Mouse (Mus musculus) heart, embryonic 14.5 days (tissue): ENCODE measurements at regions not wholly inside any gene's neighbourhood (a gene's known extent, or its start where the extent isn't known, plus 50 kb on each side); places are given as distances from the start of the nearest gene placed in this dataset.

Source experiments
- ATAC-seq: fragments of 200-750 bp; cut with Nextera tagmentation; 2 replicates; pipeline ENCODE4 v1.8.0; 2017; ENCODE audit warnings: low read depth, moderate TSS enrichment; ENCODE audit not compliant: insufficient number of reproducible peaks, insufficient read depth, low FRiP score
- H3K27ac ChIP-seq, 2 experiments: fragments of 200-500 bp in 1 of 2; fragments of 300-500 bp in 1 of 2; sonication (generic) in 1 of 2; replicated peaks in 1 of 2; 2 replicates each; pipeline ENCODE4 v1.5.1; 2012 to 2014; ENCODE audit warnings: low read depth in 2 of 2, low read length in 2 of 2, control low read depth in 1 of 2, mild to moderate bottlenecking in 1 of 2, mixed read lengths in 1 of 2; ENCODE audit not compliant: control insufficient read depth in 1 of 2, insufficient read depth in 1 of 2
- H3K27me3 ChIP-seq: fragments of 300-500 bp; sonication (generic); 2 replicates; pipeline ENCODE4 v1.6.1; 2014; ENCODE audit warnings: mild to moderate bottlenecking, low read length, control low read depth; ENCODE audit not compliant: control insufficient read depth, insufficient read depth
- H3K36me3 ChIP-seq: fragments of 300-500 bp; sonication (generic); 2 replicates; pipeline ENCODE4 v1.6.1; 2014; ENCODE audit warnings: mild to moderate bottlenecking, control low read depth, low read length, mixed read lengths; ENCODE audit not compliant: control insufficient read depth, insufficient read depth
- H3K4me1 ChIP-seq, 2 experiments: fragments of 200-500 bp in 1 of 2; fragments of 300-500 bp in 1 of 2; sonication (generic) in 1 of 2; 2 replicates each; pipeline ENCODE4 v1.6.1; 2012 to 2014; ENCODE audit warnings: low read length in 2 of 2, control low read depth in 1 of 2, mixed read lengths in 1 of 2; ENCODE audit not compliant: control insufficient read depth in 2 of 2, insufficient read depth in 2 of 2
- H3K4me2 ChIP-seq: fragments of 300-500 bp; sonication (generic); 2 replicates; pipeline ENCODE4 v1.6.1; 2014; ENCODE audit warnings: mild to moderate bottlenecking, low read length
- H3K4me3 ChIP-seq, 2 experiments: fragments of 200-500 bp in 1 of 2; fragments of 300-500 bp in 1 of 2; sonication (generic) in 1 of 2; 2 replicates each; pipeline ENCODE4 v1.5.1; 2012 to 2014; ENCODE audit warnings: low read length in 2 of 2, mild to moderate bottlenecking in 2 of 2, control low read depth in 1 of 2, low read depth in 1 of 2, moderate library complexity in 1 of 2; ENCODE audit not compliant: control insufficient read depth in 1 of 2, insufficient read depth in 1 of 2
- H3K9ac ChIP-seq: fragments of 300-500 bp; sonication (generic); 2 replicates; pipeline ENCODE4 v1.6.1; 2014; ENCODE audit warnings: mild to moderate bottlenecking, low read length
- H3K9me3 ChIP-seq: fragments of 300-500 bp; sonication (generic); 2 replicates; pipeline ENCODE4 v1.6.1; 2016; ENCODE audit warnings: low read length, control low read depth; ENCODE audit not compliant: control insufficient read depth
- WGBS: fragments of 180-500 bp; shearing (Covaris S2); extraction: QIAGEN DNeasy Blood & Tissue Kit; methylation state at CpG from one replicate; pipeline ENCODE4 v1.1.7; 2014; 5-methylcytosine and 5-hydroxymethylcytosine counted together

GRCm38 (mm10) chr16:78229013-78229412, 72.3 kb upstream of the Cxadr start:
- H3K4me1 ChIP-seq, result no peaks in the 10 kb centered on the region
- no peaks in the 10 kb centered on the region for H3K27me3 ChIP-seq
- no peak overlapping the region for H3K4me2 ChIP-seq
- ATAC-seq, result no peak
- H3K9me3 ChIP-seq, result peaks cover 7% of the 10 kb centered on the region; the same call in 1 of the 2 replicates
- H3K36me3 ChIP-seq, result no peaks in the 10 kb centered on the region
- WGBS, result 66% methylated on average over 4 of the region's 4 CpGs
- no peak overlapping the region for H3K27ac ChIP-seq
- H3K4me3 ChIP-seq, result no peak overlapping the region
- no peak overlapping the region for H3K9ac ChIP-seq

DNA sequence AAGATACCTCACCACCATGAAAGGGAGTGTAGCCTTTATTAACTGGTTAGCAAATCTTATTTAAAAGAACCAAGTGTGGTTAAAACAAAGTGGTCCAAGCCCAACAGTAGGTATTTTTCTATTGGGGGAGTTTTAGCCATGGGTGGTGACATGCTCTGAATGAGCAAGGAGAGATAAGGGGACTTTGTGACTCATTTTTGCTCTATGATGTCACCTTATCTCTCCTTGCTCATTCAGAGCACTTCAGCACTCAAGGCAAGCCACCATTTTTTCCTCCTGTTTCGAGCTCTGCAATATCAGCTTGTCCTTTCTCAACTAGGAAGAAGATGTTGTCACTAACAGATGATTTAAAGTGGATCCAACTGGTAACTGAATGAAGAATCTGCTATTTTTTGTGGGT, 78.9 kb upstream of the Cxadr start:
- WGBS, result 6% methylated on average over 1 of the region's 1 CpGs
- H3K9ac ChIP-seq, result no peak overlapping the region
- no peak overlapping the region for H3K27ac ChIP-seq
- no peaks in the 10 kb centered on the region for H3K9me3 ChIP-seq
- peaks cover 4 to 6% of the 10 kb centered on the region in 2 experiments; a peak in 3 of 4 replicates for H3K4me1 ChIP-seq
- ATAC-seq, result no peak
- H3K27me3 ChIP-seq, result no peaks in the 10 kb centered on the region
- no peak overlapping the region for H3K4me3 ChIP-seq
- no peak overlapping the region for H3K4me2 ChIP-seq
- no peaks in the 10 kb centered on the region for H3K36me3 ChIP-seq

- no peak overlapping the region for H3K27ac ChIP-seq
- 79% methylated on average over 1 of the region's 1 CpGs for WGBS
- no peaks in the 10 kb centered on the region for H3K9me3 ChIP-seq
- no peaks in the 10 kb centered on the region for H3K27me3 ChIP-seq
- H3K4me3 ChIP-seq, result no peak overlapping the region
- H3K4me1 ChIP-seq, result peaks cover 7 to 11% of the 10 kb centered on the region in 2 experiments
- no peak overlapping the region for H3K4me2 ChIP-seq
- ATAC-seq, result no peak
- H3K9ac ChIP-seq, result no peak overlapping the region
- H3K36me3 ChIP-seq, result no peaks in the 10 kb centered on the region
Observed at GRCm38 (mm10) chr16:78221781-78222180, 79.5 kb upstream of the Cxadr start.

DNA sequence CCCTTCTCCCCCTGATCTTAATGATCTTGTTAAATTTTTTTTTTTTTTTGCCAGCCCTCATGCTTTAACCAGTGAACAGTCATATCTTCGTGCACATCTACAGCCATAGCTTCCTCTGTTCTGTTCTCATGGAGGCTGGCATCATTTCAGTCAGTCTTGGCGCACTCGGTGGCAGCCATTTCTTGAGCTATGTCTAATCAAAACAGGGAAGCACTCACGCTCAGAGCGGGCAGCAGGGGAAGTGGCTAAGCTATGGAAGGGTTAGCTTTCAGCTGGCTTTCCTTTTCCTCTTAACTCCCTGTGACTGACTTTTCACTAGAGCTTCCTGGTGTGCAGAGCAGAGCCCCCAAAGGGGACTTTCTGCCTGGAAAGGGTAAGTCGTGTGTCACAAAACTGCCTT, 83.7 kb upstream of the Cxadr start:
- Histone ChIP-seq H3K9me3 (no peaks in the 10 kb centered on the region), H3K27me3 (no peaks in the 10 kb centered on the region), H3K9ac (no peak overlapping the region), H3K36me3 (no peaks in the 10 kb centered on the region), H3K4me2 (peak overlapping the region; percentile 36; the same call in 1 of the 2 replicates), H3K27ac (0 out of 4 replicates have a peak overlapping the region, but pooled peaks have one; percentile 2 to 51), H3K4me1 (peaks cover 12 to 19% of the 10 kb centered on the region in 2 experiments), H3K4me3 (no peak overlapping the region)
- ATAC-seq, result no peak
- WGBS, result 43% methylated on average over 6 of the region's 6 CpGs

DNA sequence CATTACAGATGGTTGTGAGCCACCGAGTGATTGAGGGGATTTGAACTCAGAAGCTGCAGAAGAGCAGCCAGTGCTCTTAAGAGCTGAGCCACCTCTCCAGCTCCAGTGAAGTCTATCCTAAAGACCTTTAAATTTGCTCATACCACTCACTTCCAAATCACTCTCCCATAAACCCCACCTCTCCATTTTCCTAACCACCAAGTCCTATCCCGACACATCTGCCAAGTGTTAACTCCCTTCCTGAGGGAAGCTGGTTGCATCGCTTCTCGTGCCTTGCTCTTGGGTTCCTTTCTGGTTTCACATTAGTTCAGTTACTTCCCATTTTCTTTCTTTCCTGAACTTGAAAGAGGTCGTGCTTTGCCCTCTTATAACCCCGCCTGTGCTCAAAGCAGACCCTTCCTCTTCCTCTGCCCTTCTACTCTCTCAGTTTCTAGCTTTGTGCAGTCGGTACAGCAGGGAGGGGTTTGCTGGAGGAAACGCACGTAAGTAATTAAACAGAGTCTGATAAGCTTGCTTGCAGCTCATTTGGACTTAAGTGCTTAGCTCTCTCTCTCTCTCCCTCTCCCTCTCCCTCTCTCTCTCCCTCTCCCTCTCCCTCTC, 84.4 kb upstream of the Cxadr start:
- H3K9ac ChIP-seq, result 0 out of 2 replicates have a peak overlapping the region, but pooled peaks have one; percentile 46
- H3K4me3 ChIP-seq, result peak overlapping the region in 1 of 2 experiments; percentile 14; a peak in 1 of 4 replicates
- H3K36me3 ChIP-seq, result no peaks in the 10 kb centered on the region
- 30% methylated on average over 9 of the region's 9 CpGs for WGBS
- peak overlapping the region in 1 of 2 experiments; percentile 33; a peak in 1 of 4 replicates for H3K27ac ChIP-seq
- no peaks in the 10 kb centered on the region for H3K9me3 ChIP-seq
- peaks cover 12 to 14% of the 10 kb centered on the region in 2 experiments for H3K4me1 ChIP-seq
- H3K27me3 ChIP-seq, result no peaks in the 10 kb centered on the region
- no peak for ATAC-seq
- H3K4me2 ChIP-seq, result peak overlapping the region; percentile 52

DNA sequence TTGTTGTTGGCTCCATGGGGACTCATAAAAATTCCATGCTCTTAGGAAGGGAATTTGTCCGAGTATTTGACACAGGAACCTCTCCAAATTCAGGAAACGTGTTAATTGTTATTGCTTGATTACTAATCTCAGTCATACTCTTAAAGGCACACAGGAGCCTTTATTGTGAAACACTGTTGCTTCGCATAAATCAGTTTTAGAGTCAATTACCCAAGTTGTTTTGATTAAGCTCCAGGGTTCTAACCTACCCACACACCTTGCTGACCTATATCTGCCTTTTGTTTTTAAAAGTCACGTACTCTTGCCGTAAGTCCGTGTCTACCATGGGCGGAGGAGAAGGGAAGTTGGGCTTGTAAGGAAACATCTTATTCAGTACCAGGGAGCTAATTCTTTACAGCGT, 89.6 kb upstream of the Cxadr start:
- no peak overlapping the region for H3K4me3 ChIP-seq
- no peak overlapping the region for H3K27ac ChIP-seq
- H3K36me3 ChIP-seq, result no peaks in the 10 kb centered on the region
- ATAC-seq, result no peak
- H3K4me1 ChIP-seq, result peaks cover 4 to 7% of the 10 kb centered on the region in 2 experiments
- H3K4me2 ChIP-seq, result no peak overlapping the region
- H3K27me3 ChIP-seq, result no peaks in the 10 kb centered on the region
- H3K9ac ChIP-seq, result no peak overlapping the region
- no peaks in the 10 kb centered on the region for H3K9me3 ChIP-seq
- 74% methylated on average over 8 of the region's 8 CpGs for WGBS

GRCm38 (mm10) chr16:78208321-78208720, 93.0 kb upstream of the Cxadr start:
- Histone ChIP-seq H3K27ac (no peak overlapping the region), H3K27me3 (no peaks in the 10 kb centered on the region), H3K4me2 (no peak overlapping the region), H3K36me3 (no peaks in the 10 kb centered on the region), H3K9me3 (no peaks in the 10 kb centered on the region), H3K4me3 (no peak overlapping the region), H3K9ac (no peak overlapping the region), H3K4me1 (no peaks in the 10 kb centered on the region; a peak in 1 of 4 replicates)
- ATAC-seq, result no peak
- WGBS, result 66% methylated on average over 5 of the region's 5 CpGs

GRCm38 (mm10) chr16:78204332-78204731, 97.0 kb upstream of the Cxadr start:
- no peak overlapping the region for H3K27ac ChIP-seq
- no peak for ATAC-seq
- 74% methylated on average over 9 of the region's 9 CpGs for WGBS
- H3K4me2 ChIP-seq, result no peak overlapping the region
- no peak overlapping the region for H3K4me3 ChIP-seq
- no peak overlapping the region for H3K9ac ChIP-seq
- H3K36me3 ChIP-seq, result no peaks in the 10 kb centered on the region
- H3K27me3 ChIP-seq, result no peaks in the 10 kb centered on the region
- H3K9me3 ChIP-seq, result no peaks in the 10 kb centered on the region
- H3K4me1 ChIP-seq, result no peaks in the 10 kb centered on the region
